Mouse (Mus musculus) embryonic fibroblast, embryonic 13.5 days (primary cell): ENCODE results near the gene Kif26a.

Experiments used
- CTCF ChIP-seq: IDR thresholded peaks from 2 replicates; pipeline ENCODE4 v1.5.1; 2011; ENCODE audit warnings: mild to moderate bottlenecking, control low read depth, low read length, moderate library complexity, borderline replicate concordance; ENCODE audit not compliant: insufficient read depth
- POLR2A ChIP-seq: IDR thresholded peaks from 2 replicates; pipeline ENCODE4 v1.6.1; 2011; ENCODE audit warnings: low read depth, mild to moderate bottlenecking, control low read depth, low read length, moderate library complexity

GRCm38 (mm10) chr12:112143833-112144201, 2.2 kb upstream of the Kif26a start:
- TF ChIP-seq CTCF (no peak), POLR2A (no peak)
